Mouse (Mus musculus): ENCODE results near the gene Nucks1. TPM values are rescaled to one million over a fixed set of nuclear protein-coding genes. Genes with fewer than 3 reads are reported as not detected.

The Nucks1 gene
- total RNA-seq, 2 experiments from 2014 or later: 145 to 148 TPM

DNA sequence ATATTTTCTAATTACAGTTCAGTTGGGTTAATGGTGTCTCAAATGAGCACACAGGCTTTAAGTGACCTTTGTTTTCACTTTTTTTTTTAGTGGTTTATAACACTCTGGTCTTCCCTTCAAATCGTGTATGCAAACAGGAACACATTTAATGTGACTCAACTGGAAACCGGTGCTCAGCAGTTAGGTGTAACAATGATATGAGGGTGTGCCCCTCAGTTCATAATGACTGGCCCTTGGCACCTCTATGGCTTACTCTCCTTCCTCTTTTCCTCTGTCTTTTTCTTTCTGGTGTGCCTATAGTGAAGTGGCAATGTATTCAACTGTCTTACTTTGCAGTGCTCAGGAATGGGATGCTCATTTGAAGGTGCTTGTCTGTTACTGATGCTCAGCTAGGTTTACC lies 23.1 kb downstream of the Nucks1 start:
- no peak for DNase-seq (ENCODE audit: extremely low spot score in 1 of 2, low spot score in 2 of 2)
- Histone ChIP-seq H3K4me3 (no peak overlapping the region), H3K27ac (no peak overlapping the region)
- intact Hi-C loops (cut with DNase I): no loop called here
- TF ChIP-seq CTCF (IDR thresholded peaks at IDR 0.05): no peak

DNA sequence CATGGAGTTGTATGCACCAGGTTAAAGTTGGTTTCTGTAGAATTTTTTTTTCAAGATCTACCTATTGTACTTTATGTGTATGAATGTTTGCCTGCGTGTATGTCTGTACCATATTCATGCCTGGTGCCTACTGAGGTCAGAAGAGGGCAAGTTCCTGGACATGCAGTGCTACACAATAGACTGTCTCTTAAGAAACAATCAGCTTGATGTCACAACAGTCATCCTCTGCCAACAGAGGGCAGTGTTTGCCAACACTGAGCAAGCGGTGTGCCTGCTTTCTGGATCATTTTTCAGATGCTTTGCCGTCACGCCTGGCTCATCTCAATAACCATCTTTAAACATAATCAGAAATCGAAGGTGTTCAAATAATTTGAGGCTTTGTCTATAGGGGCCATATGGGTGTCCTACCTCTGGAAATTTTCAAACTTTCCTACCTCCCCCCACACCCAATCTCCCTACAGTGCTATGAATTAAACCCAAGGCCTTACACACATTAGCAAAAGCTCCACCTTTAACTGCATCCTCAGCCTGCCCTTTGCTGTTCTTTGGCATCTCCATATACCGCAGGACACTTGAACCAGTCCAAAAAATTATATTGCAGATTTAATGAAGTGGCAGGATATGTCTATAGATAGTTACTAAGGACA lies 27.4 kb downstream of the Nucks1 start:
- H3K27ac ChIP-seq: no peak overlapping the region
- intact Hi-C loops (cut with DNase I): loop anchor here (1.0 to 5.0 kb wide), 2 partner anchors 44 to 180 kb away; no protein-coding TSS in a partner anchor
- DNase-seq (ENCODE audit: extremely low spot score in 1 of 2, low spot score in 2 of 2): peak; percentile 54 to 68
- TF ChIP-seq CTCF (IDR thresholded peaks at IDR 0.05): peak; percentile 81
- no peak overlapping the region for H3K4me3 ChIP-seq

DNA sequence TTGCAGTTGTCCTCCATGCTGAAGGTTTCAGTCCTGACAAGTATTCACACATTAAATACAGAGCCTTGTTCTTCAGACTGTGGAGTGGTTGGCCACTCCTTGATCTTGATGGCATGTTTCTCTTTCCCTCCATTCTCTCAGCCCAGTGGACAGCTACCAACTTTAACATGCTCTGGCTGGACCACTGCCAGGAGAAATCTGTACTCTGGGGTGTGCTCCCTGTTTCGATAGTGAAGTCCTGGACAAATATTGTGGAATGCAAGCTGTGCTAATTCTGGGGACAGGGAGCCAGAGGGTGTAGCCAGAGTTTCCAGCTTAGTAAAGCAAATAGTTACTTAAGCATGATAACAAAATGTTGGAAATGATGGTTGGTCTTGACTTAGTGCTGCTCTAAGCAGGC lies 28.5 kb downstream of the Nucks1 start:
- intact Hi-C loops (cut with DNase I): loop anchor here (1.0 to 5.0 kb wide), 2 partner anchors 42 to 178 kb away; no protein-coding TSS in a partner anchor
- Histone ChIP-seq H3K4me3 (no peak overlapping the region), H3K27ac (no peak overlapping the region)
- no peak for DNase-seq (ENCODE audit: extremely low spot score in 1 of 2, low spot score in 2 of 2)
- TF ChIP-seq CTCF (IDR thresholded peaks at IDR 0.05): no peak

DNA sequence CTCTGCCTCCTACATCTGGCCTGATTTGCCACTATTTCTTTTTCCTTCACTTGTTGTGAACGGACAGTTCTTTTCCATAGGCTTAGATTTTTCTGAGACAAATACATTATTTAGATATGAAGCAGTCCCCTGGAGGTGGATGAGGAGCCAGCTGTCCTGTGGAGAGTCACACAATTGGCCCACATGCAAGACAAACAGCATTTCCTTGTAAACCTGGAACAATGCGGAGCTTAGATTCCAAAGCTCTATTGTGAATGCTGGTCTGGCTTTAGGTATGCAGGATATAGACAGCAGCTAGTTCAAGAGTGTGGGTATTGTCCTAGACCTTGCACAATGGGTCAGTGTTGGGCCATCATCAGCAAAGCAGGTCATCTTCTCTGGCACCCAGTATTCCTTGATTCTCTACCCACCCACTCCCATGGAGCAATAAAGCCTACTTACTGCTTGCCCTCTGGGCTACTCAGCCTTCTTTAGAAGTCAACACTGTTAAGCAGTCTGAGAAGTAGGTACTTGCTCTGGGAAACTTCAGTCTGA lies 30.4 kb downstream of the Nucks1 start:
- no peak for TF ChIP-seq CTCF (IDR thresholded peaks at IDR 0.05)
- intact Hi-C loops (cut with DNase I): no loop called here
- DNase-seq (ENCODE audit: extremely low spot score in 1 of 2, low spot score in 2 of 2): no peak
- Histone ChIP-seq H3K4me3 (no peak overlapping the region), H3K27ac (no peak overlapping the region)

DNA sequence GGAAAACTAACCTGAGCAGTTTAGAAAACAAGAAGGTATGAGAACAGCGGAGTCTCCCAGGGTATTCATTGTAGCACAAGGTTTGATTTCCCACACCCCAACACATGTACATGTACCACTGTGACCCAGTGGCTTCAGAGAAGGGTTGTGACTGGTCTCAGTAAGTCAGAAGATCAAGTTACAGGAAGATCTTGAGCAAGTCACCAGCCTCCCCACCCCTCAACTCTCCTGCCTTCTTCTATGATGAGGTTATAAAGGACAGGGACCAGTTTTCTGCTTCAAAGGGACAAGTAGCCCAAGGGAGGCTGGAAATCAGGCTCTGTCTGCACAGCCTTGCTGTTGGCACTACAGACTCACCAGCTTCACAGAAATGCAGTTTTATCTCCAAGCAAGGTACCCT lies 31.2 kb downstream of the Nucks1 start:
- no peak for DNase-seq (ENCODE audit: extremely low spot score in 1 of 2, low spot score in 2 of 2)
- H3K4me3 ChIP-seq: no peak overlapping the region
- intact Hi-C loops (cut with DNase I): no loop called here
- no peak overlapping the region for H3K27ac ChIP-seq
- TF ChIP-seq CTCF (IDR thresholded peaks at IDR 0.05): no peak

DNA sequence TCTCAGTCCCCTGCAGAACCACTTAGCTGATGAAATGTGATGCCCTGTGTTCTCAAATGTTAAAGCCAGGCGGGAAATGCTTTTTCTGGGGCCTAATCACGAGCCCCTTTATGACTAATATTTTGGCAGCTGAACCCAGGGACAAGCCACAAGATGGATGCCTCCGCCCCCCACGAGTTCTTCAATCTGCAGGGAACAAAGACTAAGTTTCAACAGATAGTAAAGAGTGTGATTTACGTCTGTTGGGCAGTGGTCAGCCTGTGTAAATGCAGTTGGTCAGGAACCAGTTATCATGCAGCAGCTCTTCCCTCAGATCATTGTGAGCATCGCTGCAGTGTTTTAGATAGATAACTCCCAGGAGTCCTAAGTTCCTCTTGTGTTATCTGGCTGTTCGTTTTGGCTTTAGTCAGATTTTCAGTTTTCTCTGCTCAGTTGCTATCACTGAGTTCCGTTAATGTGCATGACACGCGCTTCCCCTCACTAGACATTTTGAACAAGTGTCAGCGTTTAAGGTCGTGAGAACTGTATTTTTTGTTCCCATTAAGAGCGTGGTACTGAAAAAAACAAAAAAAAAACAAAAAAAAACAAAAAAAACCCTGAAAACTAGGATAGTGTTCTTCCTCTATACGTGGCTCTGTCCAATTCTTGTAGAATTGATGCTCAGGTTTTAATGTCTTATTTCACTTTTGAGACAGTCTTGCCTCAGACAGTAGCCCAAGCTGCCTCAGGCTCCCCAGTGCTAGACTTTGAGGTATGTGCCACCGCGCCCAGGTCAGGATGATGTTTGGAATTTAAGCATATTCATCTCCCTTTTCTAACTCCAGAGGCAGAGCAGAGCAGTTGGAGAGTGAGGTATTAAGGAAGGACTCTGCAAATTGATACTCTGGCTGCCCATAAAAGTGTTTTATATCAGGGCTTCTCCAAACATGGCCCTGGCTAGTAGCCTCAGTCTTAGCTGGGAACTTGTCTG lies 32.6 kb downstream of the Nucks1 start:
- intact Hi-C loops (cut with DNase I): no loop called here
- no peak for TF ChIP-seq CTCF (IDR thresholded peaks at IDR 0.05)
- DNase-seq (ENCODE audit: extremely low spot score in 1 of 2, low spot score in 2 of 2): no peak
- Histone ChIP-seq H3K27ac (no peak overlapping the region), H3K4me3 (no peak overlapping the region)

DNA sequence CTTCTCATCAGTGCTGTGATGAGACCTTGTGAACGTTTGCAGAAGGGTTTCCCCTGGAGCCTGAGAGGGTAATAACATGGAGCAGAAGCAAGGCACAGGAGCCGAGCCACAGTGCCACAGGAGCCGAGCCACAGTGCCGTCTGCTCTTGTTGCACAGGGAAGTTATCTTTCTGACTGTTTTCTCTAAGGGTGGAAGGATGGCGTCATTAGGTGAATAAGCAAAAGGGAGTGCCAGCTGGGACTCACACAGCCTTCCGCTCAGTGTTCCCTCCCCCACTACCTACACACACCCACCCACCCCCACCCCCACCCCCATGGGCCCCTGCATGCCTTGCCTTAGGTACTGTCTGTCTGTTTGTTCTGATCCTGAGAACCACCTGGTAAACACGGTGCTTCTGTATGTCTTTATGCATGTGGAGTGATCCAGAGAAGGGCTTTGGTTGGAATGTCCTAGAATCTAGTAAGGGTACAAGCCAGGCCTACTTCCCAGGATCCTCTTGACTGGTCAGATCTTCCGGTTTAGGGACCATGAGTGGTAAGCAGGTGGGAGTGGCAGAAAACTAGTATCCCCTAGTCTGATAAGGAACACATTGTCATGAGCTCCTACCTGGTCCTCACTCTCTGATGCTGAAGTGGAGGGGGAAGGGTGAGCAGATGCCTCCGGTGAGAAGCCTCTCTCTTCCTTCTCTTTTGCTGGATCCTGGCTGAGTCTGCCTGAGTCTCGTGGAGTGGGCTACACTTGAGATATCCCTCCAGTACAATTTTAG lies 35.5 kb downstream of the Nucks1 start:
- TF ChIP-seq CTCF (IDR thresholded peaks at IDR 0.05): no peak
- DNase-seq (ENCODE audit: extremely low spot score in 1 of 2, low spot score in 2 of 2): no peak
- intact Hi-C loops (cut with DNase I): no loop called here
- no peak overlapping the region for H3K27ac ChIP-seq
- no peak overlapping the region for H3K4me3 ChIP-seq

DNA sequence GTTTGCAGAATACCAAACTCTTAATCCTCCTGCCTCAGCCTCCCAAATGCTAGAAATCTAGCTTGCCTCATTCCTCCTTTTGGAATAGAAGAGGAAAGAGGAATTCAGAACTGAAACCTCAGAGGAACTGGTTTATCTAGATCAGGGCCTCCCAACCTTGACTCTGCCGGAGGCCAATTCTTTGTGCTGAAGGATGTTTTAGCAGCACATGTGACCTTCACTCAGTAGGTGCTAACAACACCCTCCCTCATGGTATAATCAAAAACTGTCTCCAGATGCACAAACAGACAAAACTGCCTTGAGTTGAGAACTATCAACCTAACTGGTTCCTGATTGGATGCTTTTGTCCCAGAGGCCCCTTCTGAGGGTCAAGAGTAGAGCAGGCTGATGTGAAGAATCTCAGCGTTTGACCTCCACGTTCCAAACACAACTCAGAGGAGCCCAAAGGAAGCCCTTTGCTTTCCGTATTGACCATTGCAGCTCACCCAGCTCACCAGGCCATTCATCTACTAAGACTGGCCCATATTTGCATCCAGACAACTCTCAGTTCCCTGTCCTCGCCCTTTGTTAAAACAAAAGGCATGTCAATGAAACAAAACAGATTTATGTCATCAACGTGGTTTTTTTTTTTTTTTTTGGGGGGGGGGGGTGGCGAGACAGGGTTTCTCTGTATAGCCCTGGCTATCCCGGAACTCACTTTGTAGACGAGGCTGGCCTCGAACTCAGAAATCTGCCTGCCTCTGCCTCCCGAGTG lies 36.3 kb downstream of the Nucks1 start:
- DNase-seq (ENCODE audit: extremely low spot score in 1 of 2, low spot score in 2 of 2): no peak
- Histone ChIP-seq H3K4me3 (no peak overlapping the region), H3K27ac (no peak overlapping the region)
- intact Hi-C loops (cut with DNase I): no loop called here
- TF ChIP-seq CTCF (IDR thresholded peaks at IDR 0.05): no peak

DNA sequence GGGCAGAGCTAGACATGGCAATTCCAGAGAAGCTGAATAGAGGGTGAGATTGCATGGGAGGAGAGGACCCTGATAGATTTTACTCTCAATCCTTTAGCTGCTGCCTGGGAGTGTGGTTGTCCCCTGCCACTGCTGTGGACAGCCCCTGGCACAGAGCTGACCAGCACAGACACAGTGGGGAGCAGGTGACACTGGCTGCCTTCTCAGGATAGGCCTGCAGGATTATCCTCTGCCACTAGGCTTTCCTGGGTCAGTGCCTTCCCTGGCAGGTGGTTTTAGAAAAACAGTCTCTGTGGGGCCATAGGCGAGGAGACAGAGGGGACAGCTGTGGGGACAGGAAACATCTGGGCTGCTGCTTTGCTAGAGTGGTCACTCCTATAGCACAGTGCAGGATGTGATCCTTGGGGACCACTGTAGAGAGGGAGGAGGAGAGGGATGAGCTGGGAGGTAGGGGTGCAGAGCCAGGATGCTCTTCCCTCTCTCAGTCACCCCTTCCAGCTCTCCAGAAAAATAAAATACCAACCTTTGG lies 37.7 kb downstream of the Nucks1 start:
- DNase-seq (ENCODE audit: extremely low spot score in 1 of 2, low spot score in 2 of 2): no peak
- no peak overlapping the region for H3K27ac ChIP-seq
- H3K4me3 ChIP-seq: no peak overlapping the region
- intact Hi-C loops (cut with DNase I): no loop called here
- no peak; the same call in 1 of the 2 replicates for TF ChIP-seq CTCF (IDR thresholded peaks at IDR 0.05)

DNA sequence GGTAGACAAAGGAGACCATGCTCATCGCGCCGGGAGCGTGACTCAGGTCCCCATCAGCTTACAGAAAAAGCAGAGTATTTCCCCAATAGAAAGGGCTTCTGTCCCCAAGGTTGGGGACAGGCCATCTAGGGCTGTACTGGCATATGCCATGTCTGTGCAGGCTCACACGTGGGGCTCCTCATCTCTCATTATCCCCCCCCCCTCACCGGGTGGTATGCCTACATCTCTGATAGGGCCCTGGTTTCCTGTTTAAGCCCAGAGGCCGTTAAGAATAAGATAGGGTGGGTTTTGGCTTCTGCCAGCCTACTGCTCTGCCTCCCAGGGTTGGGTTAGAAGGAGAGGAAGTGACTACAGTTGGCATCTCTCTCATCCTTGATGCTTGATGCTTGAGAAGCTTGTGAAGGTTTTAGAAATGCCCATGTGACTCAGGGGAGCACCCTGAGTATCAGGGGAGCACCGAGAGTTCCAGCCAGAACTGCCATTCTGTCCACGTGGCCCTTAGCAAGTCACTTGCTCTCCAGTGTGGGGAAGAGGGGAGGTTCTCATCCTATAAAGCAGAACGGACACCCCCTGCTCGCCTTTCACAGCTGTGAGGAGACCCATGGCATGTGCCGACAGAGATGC lies 44.0 kb downstream of the Nucks1 start:
- TF ChIP-seq CTCF (IDR thresholded peaks at IDR 0.05): no peak
- Histone ChIP-seq H3K4me3 (no peak overlapping the region), H3K27ac (no peak overlapping the region)
- intact Hi-C loops (cut with DNase I): no loop called here
- DNase-seq (ENCODE audit: extremely low spot score in 1 of 2, low spot score in 2 of 2): no peak
